Mouse (Mus musculus): ENCODE measurements around the gene Fsip2.

Gene Fsip2

DNA sequence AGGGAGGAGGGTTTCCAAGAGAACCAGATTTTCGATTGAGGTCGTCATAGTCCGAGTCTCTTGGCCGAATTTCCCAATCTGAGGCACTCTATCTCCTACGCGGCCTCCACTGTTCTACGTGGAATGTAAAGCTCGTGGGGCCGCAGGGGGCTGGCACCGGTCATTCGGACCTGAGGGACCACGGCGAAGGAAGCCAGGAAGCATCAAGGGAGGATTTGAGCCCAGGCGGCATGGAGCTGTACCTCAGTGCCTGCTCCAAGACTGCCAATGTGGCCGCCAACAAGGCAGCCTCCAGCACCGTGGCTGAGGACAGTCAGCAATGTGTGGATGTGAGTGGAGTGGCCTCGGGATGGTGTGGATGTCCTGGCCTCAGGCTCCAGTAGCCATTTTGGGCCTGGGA, at the start of gene Fsip2:
Gene Fsip2 (plus strand): TSS at position 163 of the 400 bp plus-strand sequence.
- DNase-seq (ENCODE audit: low read depth): no peak

DNA sequence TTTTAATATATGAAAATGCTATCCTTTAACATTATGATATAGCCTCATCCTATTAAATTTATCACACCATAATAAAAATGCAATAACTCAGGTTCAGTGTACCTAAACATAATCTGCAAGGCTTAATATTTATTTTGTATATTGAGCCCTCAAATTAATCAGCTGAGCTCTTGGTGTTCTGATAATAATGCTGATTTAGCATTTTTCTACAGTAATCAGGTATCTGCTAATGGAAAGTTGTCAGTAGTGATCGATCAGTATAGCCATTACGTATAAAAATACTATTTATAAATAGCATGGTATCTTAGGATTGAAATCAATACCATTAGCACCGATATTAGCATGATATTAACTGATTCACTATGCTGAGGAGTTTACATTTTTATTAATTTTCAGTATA, 20.0 kb downstream of the Fsip2 start:
- DNase-seq (ENCODE audit: low read depth): no peak

DNA sequence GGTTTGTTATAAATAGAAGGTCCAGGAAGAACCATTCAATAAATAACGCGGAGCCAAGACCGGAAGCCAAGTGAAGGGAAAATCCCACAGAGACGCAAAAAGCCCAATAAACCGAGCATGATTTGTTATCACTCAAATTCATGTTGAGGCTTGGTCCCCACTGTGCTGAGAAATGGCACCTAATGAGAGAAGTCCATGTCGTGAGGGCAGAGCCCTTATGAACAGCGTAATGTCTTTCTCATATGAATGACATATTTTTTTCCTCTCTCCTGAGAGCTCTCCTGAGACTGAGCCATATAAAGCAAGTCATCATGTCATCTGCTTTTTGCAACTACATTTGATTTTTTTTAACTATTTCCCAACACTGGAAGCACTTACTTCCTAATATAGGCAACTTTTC, 82.4 kb downstream of the Fsip2 start:
- no peak for DNase-seq (ENCODE audit: low read depth)

DNA sequence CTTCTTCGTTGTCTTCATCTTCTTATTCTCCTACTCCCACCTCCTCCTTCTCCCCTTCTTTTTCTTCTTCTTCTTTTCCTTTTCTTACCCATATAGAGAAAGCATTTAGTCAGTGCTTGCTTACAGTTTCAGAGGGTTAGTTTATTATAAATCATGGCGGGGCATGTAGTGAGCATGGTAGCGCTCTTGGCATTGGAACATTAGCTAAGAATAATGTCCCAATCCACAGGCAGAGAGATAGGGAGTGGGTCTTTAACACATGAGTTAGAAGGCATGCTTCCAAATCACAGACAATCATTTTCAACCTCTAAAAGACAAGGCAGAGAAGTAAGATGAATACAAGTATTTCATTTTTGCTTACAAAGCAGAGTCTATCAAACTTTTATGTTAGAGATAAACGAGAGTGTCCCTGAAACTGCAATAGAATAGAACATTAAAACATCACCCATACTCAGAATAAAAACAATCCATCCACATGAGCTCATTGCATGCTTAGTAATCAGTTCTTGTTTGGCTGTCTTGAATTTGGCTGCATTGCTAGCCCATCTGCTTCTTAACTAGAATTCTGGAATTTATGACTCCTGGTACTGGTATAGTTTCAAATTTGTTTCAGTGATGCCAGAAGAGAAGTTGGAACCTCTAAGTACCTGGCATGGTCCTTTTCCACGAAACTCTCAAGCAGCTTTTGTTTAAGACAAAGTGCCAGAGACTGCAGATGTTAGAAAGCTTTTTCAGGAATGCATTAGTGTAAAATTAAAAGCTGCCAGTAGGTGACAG, 109.7 kb downstream of the Fsip2 start:
- no peak for DNase-seq (ENCODE audit: low read depth)

Measured in naive thymus-derived CD4-positive, alpha-beta T cell, adult 2 months (primary cell).